Mouse (Mus musculus) limb, embryonic 11.5 days (tissue): ENCODE measurements at regions not wholly inside any gene's neighbourhood (a gene's known extent, or its start where the extent isn't known, plus 50 kb on each side); places are given as distances from the start of the nearest gene placed in this dataset.

Source experiments
- ATAC-seq: fragments of 200-750 bp; cut with Nextera tagmentation; 2 replicates; pipeline ENCODE4 v1.8.0; 2017; ENCODE audit warnings: low read depth; ENCODE audit not compliant: insufficient number of reproducible peaks, low FRiP score, low TSS enrichment
- DNase-seq: peaks from one replicate; pipeline ENCODE4 v3.0.0-alpha.2; 2015; ENCODE audit warnings: low spot score
- H3K27ac ChIP-seq: fragments of 300-500 bp; sonication (generic); replicated peaks from 2 replicates; pipeline ENCODE4 v1.5.1; 2014; ENCODE audit warnings: low read depth, mild to moderate bottlenecking, low read length
- H3K27me3 ChIP-seq: fragments of 300-500 bp; sonication (generic); 2 replicates; pipeline ENCODE4 v1.6.1; 2014; ENCODE audit warnings: mild to moderate bottlenecking, low read length, mixed read lengths; ENCODE audit not compliant: control insufficient read depth, insufficient read depth
- H3K36me3 ChIP-seq: fragments of 300-500 bp; sonication (generic); 2 replicates; pipeline ENCODE4 v1.6.1; 2014; ENCODE audit warnings: mild to moderate bottlenecking, low read length, moderate library complexity, mixed read lengths; ENCODE audit not compliant: control insufficient read depth, insufficient read depth
- H3K4me1 ChIP-seq: fragments of 300-500 bp; sonication (generic); 2 replicates; pipeline ENCODE4 v1.6.1; 2014; ENCODE audit warnings: low read length, mixed read lengths; ENCODE audit not compliant: control insufficient read depth, insufficient read depth
- H3K4me2 ChIP-seq: fragments of 300-500 bp; sonication (generic); 2 replicates; pipeline ENCODE4 v1.6.1; 2014; ENCODE audit warnings: low read depth, mild to moderate bottlenecking, moderate library complexity; ENCODE audit not compliant: severe bottlenecking
- H3K4me3 ChIP-seq: fragments of 300-500 bp; sonication (generic); 2 replicates; pipeline ENCODE4 v1.5.1; 2014; ENCODE audit warnings: low read depth, low read length
- H3K9ac ChIP-seq: fragments of 300-500 bp; sonication (generic); 2 replicates; pipeline ENCODE4 v1.6.1; 2014; ENCODE audit warnings: mild to moderate bottlenecking, low read length
- H3K9me3 ChIP-seq: fragments of 300-500 bp; sonication (generic); 2 replicates; pipeline ENCODE4 v1.6.1; 2016; ENCODE audit warnings: low read length; ENCODE audit not compliant: control insufficient read depth
- WGBS: fragments of 180-500 bp; shearing (Covaris S2); extraction: QIAGEN DNeasy Blood & Tissue Kit; methylation state at CpG from one replicate; pipeline ENCODE4 v1.1.7; 2014; 5-methylcytosine and 5-hydroxymethylcytosine counted together

- no peaks in the 10 kb centered on the region for H3K27me3 ChIP-seq
- H3K9me3 ChIP-seq = no peaks in the 10 kb centered on the region
- H3K4me1 ChIP-seq = no peaks in the 10 kb centered on the region
- no peak overlapping the region for H3K9ac ChIP-seq
- DNase-seq = peak; percentile 36
- H3K36me3 ChIP-seq = no peaks in the 10 kb centered on the region
- H3K4me3 ChIP-seq = no peak overlapping the region
- 39% methylated on average over 8 of the region's 8 CpGs for WGBS
- no peak for ATAC-seq
- H3K4me2 ChIP-seq = no peak overlapping the region
- H3K27ac ChIP-seq = no peak overlapping the region
Measured at GRCm38 (mm10) chr15:69274225-69274766, 2773.6 kb upstream of the Lrrc6 start.

- H3K9me3 ChIP-seq = no peaks in the 10 kb centered on the region
- no peak overlapping the region for H3K27ac ChIP-seq
- WGBS = 53% methylated on average over 1 of the region's 1 CpGs
- no peak overlapping the region for H3K4me3 ChIP-seq
- ATAC-seq (no peak), DNase-seq (no peak)
- no peak overlapping the region for H3K9ac ChIP-seq
- no peaks in the 10 kb centered on the region for H3K27me3 ChIP-seq
- H3K36me3 ChIP-seq = no peaks in the 10 kb centered on the region
- no peaks in the 10 kb centered on the region for H3K4me1 ChIP-seq
- H3K4me2 ChIP-seq = no peak overlapping the region
Measured at GRCm38 (mm10) chr15:69273518-69273917, 2772.8 kb upstream of the Lrrc6 start.

GRCm38 (mm10) chr15:69261940-69262339 is 2761.2 kb upstream of the Lrrc6 start:
- Histone ChIP-seq H3K27me3 (no peaks in the 10 kb centered on the region), H3K36me3 (no peaks in the 10 kb centered on the region), H3K9ac (no peak overlapping the region), H3K4me1 (no peaks in the 10 kb centered on the region), H3K4me3 (no peak overlapping the region), H3K4me2 (no peak overlapping the region), H3K9me3 (no peaks in the 10 kb centered on the region), H3K27ac (no peak overlapping the region)
- DNase-seq = no peak
- WGBS = 100% methylated on average over 1 of the region's 1 CpGs
- no peak for ATAC-seq

- DNase-seq (no peak), ATAC-seq (no peak)
- WGBS = 37% methylated on average over 3 of the region's 3 CpGs
Measured at GRCm38 (mm10) chr15:69257161-69257778, 2756.6 kb upstream of the Lrrc6 start.

GRCm38 (mm10) chr15:69253698-69254097 is 2753.0 kb upstream of the Lrrc6 start:
- WGBS = 88% methylated on average over 2 of the region's 2 CpGs
- H3K4me3 ChIP-seq = no peak overlapping the region
- H3K4me2 ChIP-seq = no peak overlapping the region
- ATAC-seq (no peak), DNase-seq (no peak)
- H3K36me3 ChIP-seq = no peaks in the 10 kb centered on the region
- no peaks in the 10 kb centered on the region for H3K9me3 ChIP-seq
- H3K27ac ChIP-seq = no peak overlapping the region
- H3K4me1 ChIP-seq = no peaks in the 10 kb centered on the region
- H3K9ac ChIP-seq = no peak overlapping the region
- no peaks in the 10 kb centered on the region for H3K27me3 ChIP-seq

More at GRCm38 (mm10) chr15:69257161-69257778, 2756.6 kb upstream of the Lrrc6 start:
- Histone ChIP-seq H3K4me1 (no peaks in the 10 kb centered on the region), H3K27me3 (no peaks in the 10 kb centered on the region), H3K9me3 (no peaks in the 10 kb centered on the region), H3K4me2 (no peak overlapping the region), H3K36me3 (no peaks in the 10 kb centered on the region), H3K27ac (no peak overlapping the region), H3K9ac (no peak overlapping the region), H3K4me3 (no peak overlapping the region)

- Histone ChIP-seq H3K27me3 (no peaks in the 10 kb centered on the region), H3K27ac (no peak overlapping the region), H3K9ac (no peak overlapping the region), H3K9me3 (no peaks in the 10 kb centered on the region), H3K4me3 (no peak overlapping the region), H3K36me3 (no peaks in the 10 kb centered on the region), H3K4me2 (no peak overlapping the region), H3K4me1 (no peaks in the 10 kb centered on the region)
- DNase-seq (no peak), ATAC-seq (no peak)
- 87% methylated on average over 3 of the region's 3 CpGs for WGBS
Measured at GRCm38 (mm10) chr15:69252095-69252494, 2751.4 kb upstream of the Lrrc6 start.

- Histone ChIP-seq H3K4me3 (no peak overlapping the region), H3K4me1 (no peaks in the 10 kb centered on the region), H3K27ac (no peak overlapping the region), H3K27me3 (no peaks in the 10 kb centered on the region), H3K36me3 (no peaks in the 10 kb centered on the region), H3K4me2 (no peak overlapping the region), H3K9ac (no peak overlapping the region), H3K9me3 (no peaks in the 10 kb centered on the region)
- WGBS = 77% methylated on average over 3 of the region's 3 CpGs
- DNase-seq (no peak), ATAC-seq (no peak)
Measured at GRCm38 (mm10) chr15:69246190-69246966, 2745.7 kb upstream of the Lrrc6 start.

- WGBS = 58% methylated on average over 1 of the region's 1 CpGs
- no peaks in the 10 kb centered on the region for H3K4me1 ChIP-seq
- H3K9ac ChIP-seq = no peak overlapping the region
- no peak for DNase-seq
- ATAC-seq = no peak
- H3K36me3 ChIP-seq = no peaks in the 10 kb centered on the region
- H3K27ac ChIP-seq = no peak overlapping the region
- H3K27me3 ChIP-seq = no peaks in the 10 kb centered on the region
- H3K4me3 ChIP-seq = no peak overlapping the region
- H3K9me3 ChIP-seq = no peaks in the 10 kb centered on the region
- no peak overlapping the region for H3K4me2 ChIP-seq
Measured at GRCm38 (mm10) chr15:69235271-69235670, 2734.6 kb upstream of the Lrrc6 start.
